Mouse (Mus musculus) CD4-positive naive resting alpha-beta T cell, adult 57 days (primary cell): ENCODE measurements around the gene Omp. TPM values are rescaled to one million over a fixed set of nuclear protein-coding genes. Genes with fewer than 3 reads are reported as not detected.

Experiments used
- total RNA-seq: library from RNA; stranded (reverse); gene quantifications from one replicate; pipeline ENCODE4 v1.2.4, GENCODE M21; 2023

Gene Omp
- 0.35 TPM for total RNA-seq

DNA sequence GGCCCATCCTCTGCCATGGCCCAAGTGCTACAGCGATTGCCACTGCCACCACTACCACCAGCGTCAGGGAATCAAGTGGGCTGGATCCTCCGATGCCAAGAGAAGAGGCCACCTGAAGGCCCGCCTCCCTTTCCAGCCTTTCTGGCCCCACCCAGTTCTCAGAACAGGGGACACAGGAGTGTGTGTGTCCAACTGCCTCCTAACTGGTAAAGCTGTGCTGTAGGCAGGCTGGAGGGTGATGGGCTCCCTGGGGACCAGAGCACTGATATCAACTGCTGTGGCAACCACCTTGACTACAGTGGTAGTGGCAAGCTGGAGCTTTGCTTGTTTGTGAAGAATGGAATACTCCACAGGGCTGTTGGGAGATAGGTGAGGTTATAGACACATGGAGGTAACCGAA lies at the start of gene Omp:
Omp (minus strand) TSS at position 101 of the 400 bp plus-strand sequence.

DNA sequence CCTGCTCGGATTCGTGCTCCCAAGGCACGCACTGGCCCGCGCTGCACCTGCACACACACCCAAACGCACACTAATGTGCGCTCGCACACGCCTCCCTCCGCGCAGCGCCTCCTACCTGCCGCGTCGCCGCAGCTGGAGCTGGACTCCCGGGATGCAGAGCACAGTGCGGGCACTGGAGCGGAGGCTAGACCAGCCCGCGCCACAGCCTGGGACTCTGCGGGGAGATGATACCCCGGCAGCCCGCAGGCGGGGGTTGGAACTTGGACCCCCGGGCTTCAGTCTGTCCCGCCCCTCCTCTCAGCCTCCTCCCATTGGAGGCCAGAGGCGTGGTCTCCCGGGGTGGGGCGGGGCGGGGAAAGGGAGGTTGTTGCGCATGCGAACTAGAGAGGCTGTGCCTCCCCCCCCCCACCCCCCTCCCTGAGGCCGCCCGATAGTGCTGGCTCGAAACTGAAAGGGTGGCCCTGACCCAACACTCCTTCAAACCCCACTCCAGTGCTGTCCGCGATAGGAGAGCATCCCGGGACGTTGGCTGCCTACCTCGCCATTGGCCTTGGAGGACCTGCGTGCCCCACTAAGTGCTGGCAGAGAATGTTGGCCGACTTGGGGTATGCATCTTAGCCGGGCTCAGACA lies 32.7 kb upstream of the Omp start, which contains the start of gene Capn5:
Capn5 (minus strand) TSS at position 346 of the 631 bp plus-strand sequence.

GRCm38 (mm10) chr7:98119179-98119960 lies 25.9 kb downstream of the Omp start, which contains the start of gene Myo7a:
Gene Myo7a (minus strand): TSS chr7:98119524.

Other genes starting within 250 kb of the Omp start
- gene Gdpd4, start 225.5 kb downstream of the Omp start, total RNA-seq = not detected
- 2.4 TPM for gene Myo7a, start 26.0 kb downstream of the Omp start, total RNA-seq
- 1.1 TPM for gene Capn5, start 32.8 kb upstream of the Omp start, total RNA-seq
- not detected for gene B3gnt6, start 54.0 kb upstream of the Omp start, total RNA-seq
- 6.9 TPM for gene Acer3, start 175.7 kb upstream of the Omp start, total RNA-seq
- not detected for gene Tsku, start 215.8 kb upstream of the Omp start, total RNA-seq